Comparison of ENCODE assay signal across 21 mouse cellular contexts in genomic region chr17:31588115-31588514, GRCm38 (mm10). TPM values are rescaled to one million over a fixed set of nuclear protein-coding genes. Genes with fewer than 3 reads are reported as not detected.
A peak's percentile ranks its signal among the peaks of the same experiment; 100 is the strongest.
DNase-seq lines count a peak whose midpoint lies in the region; ATAC-seq and TF ChIP-seq lines count a peak whose summit lies in the region.
"Had no signal": no experiment of that assay in that cellular context is flagged by ENCODE, and none has a peak within 500 bp of the region (broad histone marks: within the 10 kb centered on the region; RNA-seq: fewer than 3 reads in every experiment).

No protein-coding gene starts in this region.

- H3K27me3 ChIP-seq in liver, embryonic 16.5 days (ENCODE audit: control insufficient read depth, insufficient read depth, low read depth, low read length), result no peaks in the 10 kb centered on the region
- H3K27me3 ChIP-seq in kidney, postnatal 0 days (ENCODE audit: insufficient read depth, low read length), result no peaks in the 10 kb centered on the region
- H3K27me3 ChIP-seq: heart, embryonic 12.5 days; stomach, embryonic 15.5 days had no signal

- H3K4me2 ChIP-seq in liver, embryonic 16.5 days (ENCODE audit: low read depth, low read length), result no peak overlapping the region
- no peak overlapping the region for H3K4me2 ChIP-seq in kidney, postnatal 0 days (ENCODE audit: low read length)
- H3K4me2 ChIP-seq: heart, embryonic 12.5 days; stomach, embryonic 15.5 days had no signal

- H3K4me3 ChIP-seq in liver, embryonic 16.5 days (ENCODE audit: low read depth, low read length), result no peak overlapping the region
- no peak overlapping the region for H3K4me3 ChIP-seq in bone marrow, adult 2 months (replicated peaks; ENCODE audit: control insufficient read depth, low read depth, low read length)
- no peak overlapping the region for H3K4me3 ChIP-seq in kidney, postnatal 0 days (replicated peaks; ENCODE audit: low read depth, low read length)
- H3K4me3 ChIP-seq: embryonic facial prominence, embryonic 10.5 days; heart, embryonic 12.5 days; stomach, embryonic 15.5 days had no signal

- peak; percentile 70 for ATAC-seq in liver, embryonic 16.5 days (ENCODE audit: low read depth)
- ATAC-seq in kidney, postnatal 0 days (replicated peaks; ENCODE audit: low FRiP score, low read depth), result peak; percentile 33; the same call in 1 of the 2 replicates
- ATAC-seq: forebrain, embryonic 16.5 days had no signal

- H3K9me3 ChIP-seq in liver, embryonic 16.5 days (replicated peaks; ENCODE audit: control insufficient read depth, low read length), result no peaks in the 10 kb centered on the region
- no peaks in the 10 kb centered on the region for H3K9me3 ChIP-seq in kidney, postnatal 0 days (replicated peaks; ENCODE audit: low read length)
- H3K9me3 ChIP-seq: embryonic facial prominence, embryonic 10.5 days; heart, embryonic 12.5 days; stomach, embryonic 15.5 days had no signal

- no peak for TF ChIP-seq POLR2A in bone marrow, adult 2 months (IDR thresholded peaks at IDR 0.05; ENCODE audit: borderline replicate concordance, control insufficient read depth, low read depth, low read length)

- H3K4me1 ChIP-seq in liver, embryonic 16.5 days (ENCODE audit: control insufficient read depth, low read depth, low read length), result no peaks in the 10 kb centered on the region
- peaks cover 5% of the 10 kb centered on the region; the same call in 1 of the 2 replicates for H3K4me1 ChIP-seq in bone marrow, adult 2 months (ENCODE audit: control insufficient read depth, insufficient read depth, low read length)
- H3K4me1 ChIP-seq in kidney, postnatal 0 days (replicated peaks; ENCODE audit: insufficient read depth, low read length), result no peaks in the 10 kb centered on the region

- peaks cover 3% of the 10 kb centered on the region; the same call in 1 of the 2 replicates for H3K36me3 ChIP-seq in liver, embryonic 16.5 days (ENCODE audit: control insufficient read depth, insufficient read depth)
- H3K36me3 ChIP-seq in kidney, postnatal 0 days (ENCODE audit: insufficient read depth, low read length), result peaks cover 38% of the 10 kb centered on the region; the same call in 1 of the 2 replicates

- 55% methylated on average over 7 of the region's 7 CpGs for WGBS in liver, embryonic 16.5 days (ENCODE audit: insufficient replicate concordance)
- 70% methylated on average over 7 of the region's 7 CpGs for WGBS in bone marrow, adult 2 months
- WGBS in kidney, postnatal 0 days, result 70% methylated on average over 7 of the region's 7 CpGs

- 0 out of 2 replicates have a peak overlapping the region, but pooled peaks have one; percentile 36 for H3K27ac ChIP-seq in liver, embryonic 16.5 days (ENCODE audit: low read length)
- peak overlapping the region; percentile 38; the same call in 1 of the 2 replicates for H3K27ac ChIP-seq in bone marrow, adult 2 months (ENCODE audit: control insufficient read depth, insufficient read depth, low read depth, low read length, poor library complexity)
- H3K27ac ChIP-seq in kidney, postnatal 0 days, result no peak overlapping the region
- H3K27ac ChIP-seq: embryonic facial prominence, embryonic 10.5 days; liver, embryonic 14.5 days; macrophage; stomach, embryonic 15.5 days had no signal

- H3K9ac ChIP-seq in liver, embryonic 16.5 days (ENCODE audit: low read depth, low read length), result no peak overlapping the region
- H3K9ac ChIP-seq in kidney, postnatal 0 days (ENCODE audit: low read depth, low read length), result no peak overlapping the region
- H3K9ac ChIP-seq: heart, embryonic 12.5 days; liver, embryonic 14.5 days; stomach, embryonic 15.5 days had no signal

- DNase-seq in liver, result no peak
- DNase-seq in kidney, postnatal 0 days (ENCODE audit: low spot score), result no peak
- peak; percentile 37 for DNase-seq in yolk sac, embryonic 10.5 days (ENCODE audit: low spot score)
- no peak for DNase-seq in urinary bladder, adult 2 months (ENCODE audit: low spot score)
- no peak for DNase-seq in heart, postnatal 4 days
- DNase-seq: adrenal gland, postnatal 36 days; cerebellum, adult 11-12 months; cerebellum, postnatal 10 days; gastrocnemius, postnatal 14 days; heart, adult 11 months; heart, postnatal 10 days; thymus, adult 2 months; thymus, postnatal 4 days had no signal

- no peak for TF ChIP-seq CTCF in bone marrow, adult 2 months (IDR thresholded peaks at IDR 0.05; ENCODE audit: control insufficient read depth, insufficient read depth, low read length)
- TF ChIP-seq CTCF in kidney, postnatal 0 days (IDR thresholded peaks at IDR 0.05; ENCODE audit: low read depth), result no peak

RNA-seq across cellular contexts. Expression of gene Pknox1, which starts 23.6 kb away (rescaled TPM):
- polyA plus RNA-seq in liver, embryonic 16.5 days (2015; fragmentation: Nextera tagmentation; extraction: Ambion mirVana), result 10.3 and 11.0 TPM in 2 replicates
- 8.2 and 19.3 TPM in 2 replicates for polyA plus RNA-seq in bone marrow, adult 2 months (2011; ENCODE audit: insufficient read depth, insufficient read length, low replicate concordance, missing spikeins)
- 21.5 and 24.6 TPM in 2 replicates for polyA plus RNA-seq in kidney, postnatal 0 days (2015; fragmentation: Nextera tagmentation; extraction: Ambion mirVana)
- polyA plus RNA-seq in urinary bladder, adult 2 months (2012; rRNA removed), result 21.4 and 23.1 TPM in 2 replicates
- 10 to 100 TPM; 17.0 to 17.9 TPM for total RNA-seq in heart, postnatal 4 days (2021)

RNA-seq across cellular contexts. Expression of gene Cbs, which starts 48.9 kb away (rescaled TPM):
- polyA plus RNA-seq in liver, embryonic 16.5 days (2015; fragmentation: Nextera tagmentation; extraction: Ambion mirVana), result 59.8 and 69.0 TPM in 2 replicates
- polyA plus RNA-seq in bone marrow, adult 2 months (2011; ENCODE audit: insufficient read depth, insufficient read length, low replicate concordance, missing spikeins), result 1.3 and 4.8 TPM in 2 replicates
- 3.5 and 4.0 TPM in 2 replicates for polyA plus RNA-seq in kidney, postnatal 0 days (2015; fragmentation: Nextera tagmentation; extraction: Ambion mirVana)
- polyA plus RNA-seq in urinary bladder, adult 2 months (2012; rRNA removed), result 0.88 and 1.4 TPM in 2 replicates
- 1 to 10 TPM in 1 of 2 experiments, under 1 TPM in 1; 0.45 to 1.1 TPM for total RNA-seq in heart, postnatal 4 days (2021)
- polyA plus RNA-seq: macrophage had no signal

Comparison
In these comparisons a context has a peak if more than half of its experiments do, and no peak if none do; other contexts are left out.
1. RNA of gene Cbs, which starts 48.9 kb away (polyA plus RNA-seq): 59.8 to 69.0 TPM in liver, embryonic 16.5 days; 1.3 to 4.8 TPM in bone marrow, adult 2 months, 3.5 to 4.0 TPM in kidney, postnatal 0 days and 0.88 to 1.4 TPM in urinary bladder, adult 2 months; every median in the first group is over 10 times any median in the second.